Mouse (Mus musculus): Measurements from ENCODE around the gene Ovca2. TPM values are rescaled to one million over a fixed set of nuclear protein-coding genes. Genes with fewer than 3 reads are reported as not detected.

The Ovca2 gene
- polyA plus RNA-seq, 1 experiment from 2014 or later: 17.6 TPM

GRCm38 (mm10) chr11:75159564-75159963 lies 19.1 kb downstream of the Ovca2 start:
- peaks cover 46% of the 10 kb centered on the region for H3K36me3 ChIP-seq
- H3K27me3 ChIP-seq (replicated peaks): peaks cover 18% of the 10 kb centered on the region
- 29% methylated on average over 2 of the region's 2 CpGs for WGBS (ENCODE audit: insufficient replicate concordance)
- H3K9me3 ChIP-seq (replicated peaks): no peaks in the 10 kb centered on the region
- H3K4me1 ChIP-seq: peaks cover 37% of the 10 kb centered on the region
- H3K9ac ChIP-seq: no peak overlapping the region
- no peak for ATAC-seq
- no peak overlapping the region for H3K4me2 ChIP-seq
- no peak overlapping the region for H3K27ac ChIP-seq
- no peak overlapping the region for H3K4me3 ChIP-seq

GRCm38 (mm10) chr11:75158432-75158831 lies 20.2 kb downstream of the Ovca2 start:
- H3K4me2 ChIP-seq: no peak overlapping the region
- H3K4me3 ChIP-seq: no peak overlapping the region
- H3K36me3 ChIP-seq: peaks cover 41% of the 10 kb centered on the region
- peaks cover 7% of the 10 kb centered on the region for H3K27me3 ChIP-seq (replicated peaks)
- no peak for ATAC-seq
- H3K27ac ChIP-seq: no peak overlapping the region
- H3K9ac ChIP-seq: no peak overlapping the region
- H3K4me1 ChIP-seq: peaks cover 46% of the 10 kb centered on the region
- WGBS (ENCODE audit: insufficient replicate concordance): 89% methylated on average over 14 of the region's 14 CpGs
- no peaks in the 10 kb centered on the region for H3K9me3 ChIP-seq (replicated peaks)

- 64% methylated on average over 2 of the region's 2 CpGs for WGBS (ENCODE audit: insufficient replicate concordance)
- H3K27me3 ChIP-seq (replicated peaks): 0 out of 2 replicates have a peak, but pooled peaks cover 1% of the 10 kb centered on the region
Observed at GRCm38 (mm10) chr11:75157901-75158300, 20.7 kb downstream of the Ovca2 start.

GRCm38 (mm10) chr11:75157037-75157436 lies 21.6 kb downstream of the Ovca2 start:
- Histone ChIP-seq H3K4me2 (no peak overlapping the region), H3K27me3 (replicated peaks) (no peaks in the 10 kb centered on the region), H3K4me3 (no peak overlapping the region), H3K27ac (no peak overlapping the region), H3K9me3 (replicated peaks) (no peaks in the 10 kb centered on the region), H3K9ac (no peak overlapping the region), H3K36me3 (peaks cover 29% of the 10 kb centered on the region), H3K4me1 (peaks cover 51% of the 10 kb centered on the region)
- 68% methylated on average over 4 of the region's 4 CpGs for WGBS (ENCODE audit: insufficient replicate concordance)
- ATAC-seq: no peak

More at GRCm38 (mm10) chr11:75157901-75158300, 20.7 kb downstream of the Ovca2 start:
- no peak overlapping the region for H3K9ac ChIP-seq
- H3K9me3 ChIP-seq (replicated peaks): no peaks in the 10 kb centered on the region
- ATAC-seq: no peak
- no peak overlapping the region for H3K4me3 ChIP-seq
- H3K27ac ChIP-seq: no peak overlapping the region
- no peak overlapping the region for H3K4me2 ChIP-seq
- H3K36me3 ChIP-seq: peaks cover 36% of the 10 kb centered on the region
- H3K4me1 ChIP-seq: peaks cover 51% of the 10 kb centered on the region

- H3K9ac ChIP-seq: no peak overlapping the region
- H3K4me1 ChIP-seq: peaks cover 55% of the 10 kb centered on the region
- peaks cover 25% of the 10 kb centered on the region for H3K36me3 ChIP-seq
- 64% methylated on average over 5 of the region's 5 CpGs for WGBS (ENCODE audit: insufficient replicate concordance)
- H3K4me3 ChIP-seq: no peak overlapping the region
- no peak overlapping the region for H3K27ac ChIP-seq
- ATAC-seq: no peak
- H3K9me3 ChIP-seq (replicated peaks): no peaks in the 10 kb centered on the region
- no peaks in the 10 kb centered on the region for H3K27me3 ChIP-seq (replicated peaks)
- no peak overlapping the region for H3K4me2 ChIP-seq
Observed at GRCm38 (mm10) chr11:75156416-75156815, 22.2 kb downstream of the Ovca2 start.

GRCm38 (mm10) chr11:75155985-75156384 lies 22.6 kb downstream of the Ovca2 start:
- H3K27ac ChIP-seq: no peak overlapping the region
- peaks cover 55% of the 10 kb centered on the region for H3K4me1 ChIP-seq
- no peak overlapping the region for H3K4me2 ChIP-seq
- peaks cover 24% of the 10 kb centered on the region for H3K36me3 ChIP-seq
- no peaks in the 10 kb centered on the region for H3K27me3 ChIP-seq (replicated peaks)
- WGBS (ENCODE audit: insufficient replicate concordance): 57% methylated on average over 6 of the region's 6 CpGs
- no peak overlapping the region for H3K9ac ChIP-seq
- H3K9me3 ChIP-seq (replicated peaks): no peaks in the 10 kb centered on the region
- ATAC-seq: no peak
- no peak overlapping the region for H3K4me3 ChIP-seq

GRCm38 (mm10) chr11:75154053-75154585 lies 24.5 kb downstream of the Ovca2 start:
- H3K4me3 ChIP-seq: no peak overlapping the region
- WGBS (ENCODE audit: insufficient replicate concordance): 50% methylated on average over 6 of the region's 6 CpGs
- peaks cover 55% of the 10 kb centered on the region for H3K4me1 ChIP-seq
- H3K9me3 ChIP-seq (replicated peaks): no peaks in the 10 kb centered on the region
- H3K4me2 ChIP-seq: no peak overlapping the region
- H3K27ac ChIP-seq: no peak overlapping the region
- H3K27me3 ChIP-seq (replicated peaks): no peaks in the 10 kb centered on the region
- no peak for ATAC-seq
- no peak overlapping the region for H3K9ac ChIP-seq
- H3K36me3 ChIP-seq: peaks cover 18% of the 10 kb centered on the region

- Histone ChIP-seq H3K9me3 (replicated peaks) (no peaks in the 10 kb centered on the region), H3K27ac (peak overlapping the region; percentile 72), H3K9ac (no peak overlapping the region), H3K27me3 (replicated peaks) (no peaks in the 10 kb centered on the region), H3K4me1 (peaks cover 53% of the 10 kb centered on the region), H3K36me3 (peaks cover 16% of the 10 kb centered on the region), H3K4me3 (no peak overlapping the region), H3K4me2 (no peak overlapping the region)
- WGBS (ENCODE audit: insufficient replicate concordance): 55% methylated on average over 18 of the region's 18 CpGs
- no peak for ATAC-seq
Observed at GRCm38 (mm10) chr11:75152603-75153557, 25.8 kb downstream of the Ovca2 start.

- Histone ChIP-seq H3K4me2 (no peak overlapping the region), H3K4me1 (peaks cover 43% of the 10 kb centered on the region), H3K9ac (no peak overlapping the region), H3K27me3 (replicated peaks) (no peaks in the 10 kb centered on the region), H3K4me3 (no peak overlapping the region), H3K27ac (no peak overlapping the region), H3K36me3 (peaks cover 17% of the 10 kb centered on the region), H3K9me3 (replicated peaks) (no peaks in the 10 kb centered on the region)
- no peak for ATAC-seq
- 63% methylated on average over 1 of the region's 1 CpGs for WGBS (ENCODE audit: insufficient replicate concordance)
Observed at GRCm38 (mm10) chr11:75150346-75150745, 28.3 kb downstream of the Ovca2 start.

GRCm38 (mm10) chr11:75148332-75149035 lies 30.2 kb downstream of the Ovca2 start:
- no peak for ATAC-seq
- H3K27ac ChIP-seq: peak overlapping the region; percentile 62; the same call in 1 of the 2 replicates
- 88% methylated on average over 11 of the region's 11 CpGs for WGBS (ENCODE audit: insufficient replicate concordance)

GRCm38 (mm10) chr11:75147846-75148168 lies 30.8 kb downstream of the Ovca2 start:
- Histone ChIP-seq H3K36me3 (peaks cover 41% of the 10 kb centered on the region), H3K9ac (no peak overlapping the region), H3K4me2 (no peak overlapping the region), H3K27ac (peak overlapping the region; percentile 62), H3K9me3 (replicated peaks) (no peaks in the 10 kb centered on the region), H3K27me3 (replicated peaks) (no peaks in the 10 kb centered on the region), H3K4me3 (no peak overlapping the region), H3K4me1 (peaks cover 23% of the 10 kb centered on the region)
- 41% methylated on average over 3 of the region's 3 CpGs for WGBS (ENCODE audit: insufficient replicate concordance)
- 0 out of 2 replicates have a peak, but pooled peaks have one; percentile 37 for ATAC-seq

More at GRCm38 (mm10) chr11:75148332-75149035, 30.2 kb downstream of the Ovca2 start:
- Histone ChIP-seq H3K4me3 (no peak overlapping the region), H3K36me3 (peaks cover 34% of the 10 kb centered on the region), H3K4me1 (peaks cover 28% of the 10 kb centered on the region), H3K9me3 (replicated peaks) (no peaks in the 10 kb centered on the region), H3K27me3 (replicated peaks) (no peaks in the 10 kb centered on the region), H3K4me2 (no peak overlapping the region), H3K9ac (no peak overlapping the region)

Data from liver, embryonic 12.5 days (tissue).